Mouse (Mus musculus): Measurements from ENCODE around the gene Dnajb9. TPM values are rescaled to one million over a fixed set of nuclear protein-coding genes. Genes with fewer than 3 reads are reported as not detected.
"Not testable (repeated sequence)": the region's sequence is repeated elsewhere in the genome, so short reads cannot be mapped to it uniquely, and the experiment has no call there.

Dnajb9 gene
- 23.1 and 23.2 TPM in 2 replicates for polyA plus RNA-seq (2016; fragmentation: Nextera tagmentation; extraction: Ambion mirVana)

DNA sequence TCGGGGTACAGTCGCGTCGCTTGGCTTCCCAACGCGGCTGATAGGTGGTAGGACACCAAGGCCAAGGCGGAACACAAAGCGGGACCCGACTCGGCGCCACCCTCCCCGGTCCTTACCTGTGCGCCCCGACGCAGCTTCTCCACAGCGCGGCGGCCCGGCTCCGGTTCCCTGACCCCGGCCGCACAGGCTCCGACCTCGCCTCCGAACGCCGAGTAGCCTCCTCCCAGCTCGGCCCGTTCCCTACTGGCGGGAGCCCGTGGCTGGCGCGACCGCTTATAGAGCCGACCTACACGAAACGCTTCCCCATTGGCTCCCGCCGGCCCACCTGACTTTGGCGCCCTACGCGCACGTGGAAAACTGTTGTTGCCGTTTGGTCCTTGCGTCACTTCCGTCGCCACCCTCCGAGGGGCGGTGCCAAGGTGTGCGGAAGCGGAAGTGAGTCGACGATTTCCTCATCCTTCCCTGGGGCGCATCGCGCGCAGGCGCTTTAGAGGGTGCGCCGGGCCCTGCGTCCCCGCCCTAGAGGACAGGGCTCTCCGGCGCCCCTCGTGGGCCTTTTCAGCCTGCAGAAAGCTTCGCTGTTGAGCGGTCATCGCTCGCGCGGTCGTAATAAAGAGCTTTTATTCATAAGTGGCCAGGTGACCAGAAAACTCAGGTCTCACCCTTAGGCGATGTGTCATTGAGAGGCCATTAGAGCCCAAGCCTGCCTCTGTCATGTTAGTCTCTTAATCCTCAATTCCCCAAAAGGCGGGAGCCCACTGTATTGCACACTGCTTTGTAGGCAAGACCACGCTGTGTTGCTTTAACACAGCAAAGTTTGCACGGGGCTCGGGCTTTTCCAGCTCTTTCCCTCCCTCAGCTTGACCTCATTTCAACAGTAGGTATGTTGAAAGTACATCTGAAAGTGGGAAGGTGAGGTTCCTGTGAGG is at the start of gene Dnajb9:
TSS of gene Dnajb9 (minus strand) at position 503 of the 929 bp plus-strand sequence.
- DNase-seq (ENCODE audit: low spot score) = peak; percentile 100
- Histone ChIP-seq H3K36me3 (peaks cover 4% of the 10 kb centered on the region; the same call in 1 of the 2 replicates), H3K27ac (peak within 1 kb of the TSS; percentile 91), H3K4me1 (no peaks in the 10 kb centered on the region), H3K9me3 (no peaks in the 10 kb centered on the region), H3K27me3 (ENCODE audit: insufficient read depth, poor library complexity, severe bottlenecking) (no peaks in the 10 kb centered on the region), H3K4me3 (peak within 1 kb of the TSS; percentile 93)
- under 1% methylated on average over 77 of the region's 77 CpGs for WGBS

DNA sequence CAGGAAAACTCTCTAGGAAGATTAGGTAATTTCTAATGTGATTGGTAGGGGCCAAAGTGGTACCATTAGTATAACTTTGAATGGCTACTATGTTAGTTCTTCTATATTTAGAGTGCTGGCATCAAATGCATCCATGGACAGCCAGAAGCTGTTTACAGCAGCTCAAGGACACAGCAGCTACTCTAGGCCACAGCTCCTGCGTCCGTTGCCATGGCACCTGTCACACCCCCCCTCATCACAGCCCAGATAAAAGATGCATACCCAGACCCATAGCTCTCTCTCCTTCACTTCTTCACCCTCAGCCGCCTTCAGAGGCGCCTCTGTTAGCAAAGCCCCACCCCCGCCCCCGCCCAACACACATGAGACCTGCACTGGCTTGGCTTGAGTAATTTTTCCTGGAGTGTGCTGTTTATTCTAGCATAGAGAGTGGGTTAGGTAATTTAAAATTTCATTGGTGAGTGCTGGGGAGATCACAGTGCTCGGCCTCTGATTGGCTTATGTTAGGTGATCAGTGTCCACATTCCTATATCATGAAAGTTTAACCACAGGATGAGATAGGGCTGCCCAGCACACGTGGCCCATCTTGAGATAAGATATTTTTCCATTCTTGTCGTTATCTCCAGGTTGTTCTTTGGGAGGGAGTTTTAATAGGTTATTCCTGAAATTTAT is 38.3 kb upstream of the Dnajb9 start:
- Histone ChIP-seq H3K9me3 (no peaks in the 10 kb centered on the region), H3K4me3 (no peak overlapping the region), H3K4me1 (peaks cover 3% of the 10 kb centered on the region; the same call in 1 of the 2 replicates), H3K27me3 (ENCODE audit: insufficient read depth, poor library complexity, severe bottlenecking) (no peaks in the 10 kb centered on the region), H3K27ac (no peak overlapping the region), H3K36me3 (no peaks in the 10 kb centered on the region)
- 61% methylated on average over 9 of the region's 9 CpGs for WGBS
- no peak for DNase-seq (ENCODE audit: low spot score)

DNA sequence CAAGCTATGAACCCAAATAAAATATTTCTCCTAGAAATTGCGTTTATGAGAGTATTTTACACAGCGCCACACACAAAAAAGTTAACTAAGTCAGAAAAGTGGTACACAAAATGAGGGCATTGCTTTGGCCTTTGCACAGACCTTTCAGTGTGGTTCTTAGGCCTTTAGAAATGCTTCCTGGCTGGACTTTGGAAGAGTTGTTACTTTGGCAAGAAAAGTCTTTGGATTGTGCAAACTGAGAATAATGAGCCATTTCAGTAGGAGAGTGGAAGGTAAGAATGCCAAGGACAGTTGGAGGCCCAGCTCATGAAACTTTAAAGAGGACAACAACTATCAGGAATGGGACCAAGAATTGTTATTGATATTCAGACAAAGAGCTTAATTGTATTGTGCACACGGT is 35.6 kb upstream of the Dnajb9 start:
- Histone ChIP-seq H3K27me3 (ENCODE audit: insufficient read depth, poor library complexity, severe bottlenecking) (no peaks in the 10 kb centered on the region), H3K36me3 (no peaks in the 10 kb centered on the region), H3K4me1 (peaks cover 3% of the 10 kb centered on the region; the same call in 1 of the 2 replicates), H3K4me3 (no peak overlapping the region), H3K27ac (no peak overlapping the region), H3K9me3 (no peaks in the 10 kb centered on the region)
- WGBS = 88% methylated on average over 3 of the region's 3 CpGs
- no peak for DNase-seq (ENCODE audit: low spot score)

DNA sequence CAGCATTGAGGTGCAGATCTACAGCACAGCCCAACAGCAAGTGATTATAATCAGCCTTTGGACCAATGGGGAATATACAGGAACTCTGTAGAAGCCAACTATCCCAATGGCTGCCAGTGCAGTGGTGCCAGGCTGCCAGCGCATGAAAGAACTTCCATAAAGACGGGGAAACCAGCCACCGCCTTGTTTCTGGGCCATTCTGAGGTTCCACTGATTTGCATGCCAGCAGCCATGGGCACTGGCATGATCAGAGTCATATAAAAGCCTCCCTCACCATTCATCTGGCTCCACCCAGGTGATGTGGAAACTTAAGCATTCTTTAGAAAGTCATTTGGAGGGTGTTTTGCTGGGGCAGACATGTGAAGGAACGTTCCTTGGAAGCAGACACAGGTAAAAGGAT is 32.3 kb upstream of the Dnajb9 start:
- H3K4me1 ChIP-seq = no peaks in the 10 kb centered on the region
- H3K27ac ChIP-seq = no peak overlapping the region
- H3K4me3 ChIP-seq = no peak overlapping the region
- no peaks in the 10 kb centered on the region for H3K27me3 ChIP-seq (ENCODE audit: insufficient read depth, poor library complexity, severe bottlenecking)
- no peak for DNase-seq (ENCODE audit: low spot score)
- WGBS = 82% methylated on average over 4 of the region's 4 CpGs
- no peaks in the 10 kb centered on the region for H3K36me3 ChIP-seq
- H3K9me3 ChIP-seq = no peaks in the 10 kb centered on the region

DNA sequence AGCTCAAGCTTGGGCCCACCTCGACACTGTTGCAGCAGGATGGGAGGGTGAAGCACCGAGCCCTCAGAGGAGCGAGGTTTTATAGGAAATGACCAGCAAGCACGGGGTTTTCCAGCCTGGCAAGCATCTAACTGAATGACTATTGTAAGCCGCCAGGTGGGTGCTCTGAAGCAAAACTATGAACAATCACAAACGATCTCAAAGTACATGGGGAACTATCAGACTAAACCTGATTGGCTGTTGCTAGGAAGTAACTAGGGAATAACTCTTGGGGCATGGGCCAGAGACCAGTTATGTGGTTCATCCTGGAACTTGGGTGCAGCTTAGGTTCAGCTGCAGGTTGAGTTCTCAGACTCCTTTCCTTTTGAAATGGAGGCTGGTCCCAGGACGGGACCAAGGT is 31.0 kb upstream of the Dnajb9 start:
- H3K4me3 ChIP-seq = no peak overlapping the region
- H3K36me3 ChIP-seq = no peaks in the 10 kb centered on the region
- WGBS = 74% methylated on average over 7 of the region's 7 CpGs

DNA sequence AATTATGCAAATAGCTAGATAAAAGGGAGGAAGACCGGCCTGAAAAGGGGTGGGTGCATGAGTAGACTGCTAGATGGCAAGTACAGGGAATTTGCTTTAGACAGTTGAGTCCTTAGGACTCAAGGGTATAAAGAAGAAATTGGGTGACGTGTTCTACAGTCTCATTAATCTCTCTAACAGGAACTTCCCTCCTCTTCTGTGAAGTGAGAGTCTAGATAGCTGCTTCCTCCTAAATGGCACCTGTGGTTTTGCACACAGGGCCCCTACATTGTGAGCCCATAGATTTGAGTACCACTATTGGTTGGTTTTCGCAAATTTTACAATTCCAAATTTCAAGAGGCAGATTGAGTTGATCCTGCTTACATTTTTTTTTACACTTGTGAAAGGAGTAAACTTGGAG is 14.5 kb upstream of the Dnajb9 start:
- 66% methylated on average over 3 of the region's 3 CpGs for WGBS
- Histone ChIP-seq H3K9me3 (no peaks in the 10 kb centered on the region), H3K27ac (no peak overlapping the region), H3K36me3 (no peaks in the 10 kb centered on the region), H3K4me3 (no peak overlapping the region), H3K4me1 (no peaks in the 10 kb centered on the region), H3K27me3 (ENCODE audit: insufficient read depth, poor library complexity, severe bottlenecking) (no peaks in the 10 kb centered on the region)
- DNase-seq (ENCODE audit: low spot score) = no peak

More for the DNA sequence above, 31.0 kb upstream of the Dnajb9 start:
- Histone ChIP-seq H3K27me3 (ENCODE audit: insufficient read depth, poor library complexity, severe bottlenecking) (no peaks in the 10 kb centered on the region), H3K4me1 (no peaks in the 10 kb centered on the region), H3K27ac (no peak overlapping the region), H3K9me3 (no peaks in the 10 kb centered on the region)
- DNase-seq (ENCODE audit: low spot score) = no peak

DNA sequence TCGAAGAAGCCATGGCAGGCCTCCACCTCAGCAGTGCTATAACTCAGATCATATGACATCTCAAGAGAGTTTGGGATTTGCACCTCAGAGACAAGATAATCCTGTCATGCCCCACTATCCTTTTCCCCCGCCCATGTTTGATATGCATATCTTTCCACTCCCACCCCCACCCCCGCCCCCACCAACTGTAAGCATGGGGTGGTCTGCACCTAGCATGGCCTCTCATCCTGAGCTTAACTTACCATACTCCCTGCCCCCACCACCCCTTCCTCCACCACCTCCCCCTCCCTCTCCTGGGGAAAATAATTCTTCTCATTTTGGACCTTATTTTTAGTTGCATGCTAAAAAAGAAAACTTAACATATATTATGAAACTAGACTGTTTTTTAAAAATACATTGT is 12.9 kb upstream of the Dnajb9 start:
- WGBS = 44% methylated on average over 3 of the region's 3 CpGs
- Histone ChIP-seq H3K4me1 (no peaks in the 10 kb centered on the region), H3K27me3 (ENCODE audit: insufficient read depth, poor library complexity, severe bottlenecking) (no peaks in the 10 kb centered on the region), H3K4me3 (no peak overlapping the region), H3K36me3 (no peaks in the 10 kb centered on the region), H3K9me3 (no peaks in the 10 kb centered on the region), H3K27ac (no peak overlapping the region)
- no peak for DNase-seq (ENCODE audit: low spot score)

DNA sequence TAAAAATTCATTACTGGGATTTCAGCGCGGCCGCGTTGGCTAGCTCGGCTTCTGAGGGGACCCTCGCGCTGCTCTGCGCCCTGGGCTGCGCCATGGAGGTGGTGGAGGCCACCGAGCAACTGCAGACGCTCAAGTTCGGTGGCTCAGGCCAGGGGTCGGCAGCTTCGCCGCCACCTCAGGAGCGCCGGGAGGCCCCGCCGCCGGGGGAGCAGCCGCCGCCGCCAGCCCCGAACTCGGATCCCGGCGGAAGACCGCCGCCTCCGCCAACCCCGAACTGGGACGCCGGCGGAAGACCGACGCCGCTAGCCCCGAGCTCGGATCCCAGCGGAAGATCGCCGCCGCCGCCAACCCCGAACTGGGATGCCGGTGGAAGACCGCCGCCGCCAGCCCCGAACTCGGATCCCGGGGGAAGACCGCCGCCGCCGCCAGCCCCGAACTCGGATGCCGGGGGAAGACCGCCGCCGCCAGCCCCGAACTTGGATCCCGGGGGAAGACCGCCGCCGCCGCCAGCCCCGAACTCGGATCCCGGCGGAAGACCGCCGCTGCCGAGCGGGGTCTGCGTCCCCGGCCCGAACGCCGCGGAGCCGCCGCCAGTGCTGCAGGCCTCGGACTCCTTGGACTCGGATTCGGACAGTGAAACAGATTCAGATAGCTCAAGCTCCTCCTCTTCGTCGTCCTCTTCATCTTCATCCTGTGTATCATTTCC is 11.7 kb upstream of the Dnajb9 start:
- no peaks in the 10 kb centered on the region for H3K9me3 ChIP-seq
- peak overlapping the region; percentile 89 for H3K27ac ChIP-seq
- no peak for DNase-seq (ENCODE audit: low spot score)
- H3K36me3 ChIP-seq = no peaks in the 10 kb centered on the region
- H3K4me1 ChIP-seq = no peaks in the 10 kb centered on the region
- 2% methylated on average over 89 of the region's 89 CpGs for WGBS
- no peaks in the 10 kb centered on the region for H3K27me3 ChIP-seq (ENCODE audit: insufficient read depth, poor library complexity, severe bottlenecking)
- peak overlapping the region; percentile 75 for H3K4me3 ChIP-seq

DNA sequence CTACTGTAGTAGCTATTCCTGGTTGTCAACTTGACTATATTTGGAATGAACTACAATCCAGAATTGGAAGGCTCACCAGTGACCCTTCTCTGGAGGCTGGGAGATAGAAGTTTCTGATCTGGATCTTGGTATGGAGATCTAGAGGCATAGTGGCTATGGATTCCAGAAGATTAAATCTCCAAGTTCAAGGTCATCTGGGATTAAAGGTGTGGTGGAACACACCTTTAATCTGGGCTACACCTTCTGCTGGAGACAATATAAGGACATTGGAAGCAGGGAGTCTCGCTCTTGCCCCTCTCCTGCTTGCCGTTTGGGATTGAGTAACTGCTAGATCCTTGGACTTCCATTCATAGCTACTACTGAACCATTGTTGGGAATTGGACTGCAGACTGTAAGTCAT is 10.9 kb upstream of the Dnajb9 start, which contains the start of gene Pnpla8:
TSS of gene Pnpla8 (plus strand) at position 301 of the 400 bp plus-strand sequence.
- Histone ChIP-seq H3K4me3 (peak within 1 kb of the TSS; percentile 75), H3K27ac (peak within 1 kb of the TSS; percentile 89)
- not testable (repeated sequence) for H3K27me3 ChIP-seq (ENCODE audit: insufficient read depth, poor library complexity, severe bottlenecking); H3K4me1 ChIP-seq; DNase-seq (ENCODE audit: low spot score); H3K9me3 ChIP-seq; H3K36me3 ChIP-seq
- 87% methylated on average over 2 of the region's 2 CpGs for WGBS

DNA sequence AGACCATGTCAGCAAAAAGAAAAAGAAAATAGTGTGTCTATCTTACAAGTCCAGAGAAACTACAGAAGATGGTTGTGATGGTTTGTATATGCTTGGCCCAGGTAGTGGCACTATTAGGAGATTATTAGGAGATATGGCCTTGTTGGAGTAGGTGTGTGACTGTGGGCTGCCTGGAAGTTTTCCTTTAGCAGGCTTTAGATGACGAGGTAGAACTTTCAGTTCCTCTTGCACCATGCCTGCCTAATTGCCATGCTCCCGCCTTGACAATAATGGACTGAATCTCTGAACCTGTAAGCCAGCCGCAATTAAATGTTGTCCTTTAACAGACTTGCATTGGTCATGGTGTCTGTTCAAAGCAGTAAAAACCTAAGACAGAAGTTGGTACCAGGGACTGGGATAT is 1.4 kb upstream of the Dnajb9 start:
- DNase-seq (ENCODE audit: low spot score) = no peak
- Histone ChIP-seq H3K27me3 (ENCODE audit: insufficient read depth, poor library complexity, severe bottlenecking) (no peaks in the 10 kb centered on the region), H3K27ac (no peak overlapping the region), H3K4me1 (no peaks in the 10 kb centered on the region), H3K4me3 (no peak overlapping the region), H3K9me3 (no peaks in the 10 kb centered on the region), H3K36me3 (no peaks in the 10 kb centered on the region)
- 90% methylated on average over 3 of the region's 3 CpGs for WGBS

DNA sequence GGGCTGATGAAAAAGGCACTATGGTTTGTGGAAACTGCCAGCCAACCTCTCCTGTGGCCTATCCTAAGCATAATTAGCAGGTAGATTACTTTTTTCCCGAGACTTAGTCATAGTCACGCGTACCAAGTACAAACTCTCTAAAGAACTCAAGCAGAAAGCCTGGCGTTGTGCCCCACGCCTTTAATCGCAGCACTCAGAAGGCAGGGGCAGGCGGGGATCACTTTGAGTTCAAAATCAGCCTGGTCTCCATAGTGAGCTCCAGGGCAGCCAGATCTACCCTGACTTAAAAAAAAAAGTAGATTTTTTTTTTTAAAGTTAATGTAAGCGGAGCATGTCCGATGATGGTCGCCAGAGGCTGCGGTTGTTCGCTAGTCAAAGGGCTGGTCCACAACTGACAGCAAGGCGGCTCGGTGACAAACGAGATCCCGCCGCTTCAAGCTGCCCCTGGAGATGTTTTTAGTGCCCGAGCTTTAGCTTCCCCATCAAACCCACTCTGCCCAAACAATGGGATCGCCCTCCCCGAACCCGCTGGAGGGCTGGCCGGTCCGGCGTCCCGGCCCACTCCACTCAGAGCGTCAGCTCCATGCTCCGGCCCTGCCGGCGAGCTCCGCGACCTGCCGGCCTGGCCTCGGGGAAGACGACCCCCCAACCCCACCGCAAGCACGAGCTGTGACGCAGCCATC is 844 bp downstream of the Dnajb9 start:
- H3K36me3 ChIP-seq = peaks cover 5% of the 10 kb centered on the region; the same call in 1 of the 2 replicates
- no peaks in the 10 kb centered on the region for H3K9me3 ChIP-seq
- WGBS = under 1% methylated on average over 37 of the region's 37 CpGs
- H3K27me3 ChIP-seq (ENCODE audit: insufficient read depth, poor library complexity, severe bottlenecking) = no peaks in the 10 kb centered on the region
- peak overlapping the region; percentile 91 for H3K27ac ChIP-seq
- H3K4me3 ChIP-seq = peak overlapping the region; percentile 93
- DNase-seq (ENCODE audit: low spot score) = no peak
- H3K4me1 ChIP-seq = no peaks in the 10 kb centered on the region

DNA sequence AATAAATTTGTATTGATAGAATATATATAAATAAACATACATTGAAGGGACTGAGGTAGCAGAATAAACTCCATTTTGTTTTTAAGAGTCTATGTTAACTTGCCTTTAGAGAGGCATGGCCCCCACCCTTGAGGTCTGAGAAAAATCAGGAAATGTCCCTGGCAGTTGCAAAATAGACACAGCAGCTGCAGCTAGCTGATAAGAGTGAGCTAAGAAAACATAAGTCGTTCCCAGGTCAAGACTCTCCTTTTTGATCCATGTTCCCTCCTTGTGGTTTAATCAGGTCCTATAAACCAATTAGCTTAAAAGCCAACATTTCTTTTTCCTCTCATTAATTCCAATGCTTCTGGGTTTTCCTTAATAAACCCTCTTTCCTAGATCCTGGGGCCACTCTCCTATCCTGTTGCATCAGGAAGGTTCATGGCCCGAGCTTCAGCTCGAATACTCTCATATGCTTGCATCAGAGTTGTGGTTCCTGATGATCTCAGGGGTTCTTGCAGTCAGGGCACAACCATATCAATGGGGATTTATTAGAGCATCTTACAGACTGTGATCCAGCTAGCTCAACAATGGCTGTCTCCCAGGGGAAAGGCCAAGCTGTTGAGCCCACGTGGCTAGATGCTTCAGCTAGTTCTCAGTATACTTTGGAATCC is 12.1 kb downstream of the Dnajb9 start:
- Histone ChIP-seq H3K36me3 (0 out of 2 replicates have a peak, but pooled peaks cover 8% of the 10 kb centered on the region), H3K4me1 (no peaks in the 10 kb centered on the region), H3K4me3 (no peak overlapping the region), H3K9me3 (no peaks in the 10 kb centered on the region), H3K27me3 (ENCODE audit: insufficient read depth, poor library complexity, severe bottlenecking) (no peaks in the 10 kb centered on the region), H3K27ac (0 out of 2 replicates have a peak overlapping the region, but pooled peaks have one; percentile 36)
- WGBS = 40% methylated on average over 4 of the region's 4 CpGs
- DNase-seq (ENCODE audit: low spot score) = no peak

All from heart, embryonic 10.5 days (tissue).